Mouse (Mus musculus) adrenal gland, adult 8-10 months (tissue): ENCODE results near the gene Tmem26. TPM values are rescaled to one million over a fixed set of nuclear protein-coding genes. Genes with fewer than 3 reads are reported as not detected.

Source experiments
- DNase-seq: peaks from one replicate; pipeline ENCODE4 v3.0.0; 2022
- total RNA-seq, 4 experiments: library from RNA; stranded (reverse); gene quantifications; 2 replicates each; pipeline ENCODE4 v1.2.4; 2022

Gene Tmem26
- total RNA-seq, 4 experiments from 2014 or later = 4.1 to 7.1 (median 5.8) TPM

DNA sequence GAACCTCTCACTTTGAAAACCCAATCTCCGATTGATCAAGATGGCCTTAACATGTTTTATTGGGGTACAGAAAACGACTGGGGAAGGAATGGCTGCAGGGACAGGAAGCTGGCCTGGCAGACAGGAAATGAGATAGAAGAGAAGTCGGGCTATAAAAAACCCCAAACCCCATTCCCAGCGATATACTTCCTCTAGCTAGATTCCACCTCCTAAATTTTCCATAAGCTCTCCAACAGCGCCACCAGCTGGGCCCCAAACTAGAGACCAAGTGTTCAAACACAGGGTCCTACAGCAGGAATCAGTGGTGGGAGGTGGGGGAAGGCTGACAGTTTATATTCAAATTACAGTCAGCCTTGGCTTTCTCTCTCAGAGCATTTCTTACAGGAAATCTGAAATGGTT, 35.8 kb downstream of the Tmem26 start:
- peak; percentile 32 for DNase-seq

DNA sequence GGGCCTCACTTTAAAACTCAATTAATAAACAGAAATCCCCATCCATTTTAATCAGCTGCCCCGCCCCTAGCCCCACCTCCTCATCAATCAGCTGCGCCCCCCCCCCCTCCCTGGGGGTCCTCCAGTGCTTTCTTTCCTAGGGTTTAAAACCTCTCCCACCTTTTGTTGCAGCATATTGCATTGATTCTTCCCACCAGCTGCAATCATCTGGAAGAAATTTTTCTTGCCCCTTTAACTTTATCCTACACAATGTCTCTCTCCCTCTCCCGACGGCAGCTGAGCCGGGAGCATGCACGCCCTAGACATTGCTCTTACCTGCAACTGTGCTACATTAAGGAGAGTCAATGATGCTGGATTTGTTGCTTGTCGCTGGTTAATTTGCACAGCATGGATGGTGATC, 36.3 kb downstream of the Tmem26 start:
- no peak for DNase-seq

DNA sequence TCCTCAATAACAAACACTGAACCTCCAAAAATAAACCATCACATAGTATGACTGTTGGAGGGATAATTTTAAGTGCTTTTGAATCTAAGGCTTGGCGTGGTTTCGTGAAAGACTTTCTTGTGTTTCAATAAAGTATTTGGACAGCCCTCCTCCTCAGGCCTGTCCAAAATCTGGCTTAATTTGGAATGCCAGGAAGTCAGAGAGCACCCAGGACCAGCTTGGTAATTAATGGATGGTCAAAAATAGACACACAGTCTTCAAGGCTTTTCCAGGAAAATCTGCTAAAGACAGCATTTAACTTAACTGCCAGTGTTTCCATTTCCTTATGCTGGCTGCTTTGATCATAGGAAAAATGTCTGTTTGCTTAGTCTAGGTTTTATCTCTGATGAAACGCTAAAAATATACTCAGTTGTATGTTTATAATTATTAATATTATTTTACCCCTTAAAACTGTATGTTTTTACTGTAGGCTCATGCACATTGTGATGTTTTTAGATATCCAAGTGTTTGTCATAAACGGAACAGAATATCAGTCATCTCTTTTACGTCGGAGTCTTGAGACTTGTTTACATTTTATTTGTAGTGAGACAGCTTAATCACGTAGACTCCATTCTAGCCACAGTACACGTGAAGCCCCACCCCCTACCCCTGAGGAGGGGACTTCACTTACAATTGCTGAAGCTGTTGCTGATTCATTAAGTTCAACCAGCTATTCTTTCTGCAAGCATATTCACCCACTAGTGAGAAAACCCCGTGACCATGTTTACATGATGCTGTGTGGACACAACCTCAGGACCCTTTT, 57.8 kb downstream of the Tmem26 start:
- no peak for DNase-seq

DNA sequence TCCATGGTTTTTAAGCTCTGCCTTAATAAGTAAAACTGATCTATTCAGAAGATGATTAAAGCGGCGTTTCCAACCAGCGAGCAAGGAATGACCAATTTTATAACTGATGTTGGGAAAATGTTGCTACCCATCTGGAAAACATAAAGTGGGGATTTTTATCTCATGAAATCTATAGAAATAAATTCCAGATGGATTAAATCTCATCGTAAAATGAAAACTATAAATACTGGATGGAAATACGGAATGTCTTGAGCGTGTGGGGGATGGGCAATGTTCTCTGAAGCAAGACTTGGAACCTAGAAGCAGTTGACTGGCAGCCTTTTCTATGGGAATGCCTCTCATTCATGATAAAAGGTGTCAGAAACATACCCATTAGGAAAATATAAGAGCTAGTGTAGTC, 59.3 kb downstream of the Tmem26 start:
- DNase-seq = no peak

DNA sequence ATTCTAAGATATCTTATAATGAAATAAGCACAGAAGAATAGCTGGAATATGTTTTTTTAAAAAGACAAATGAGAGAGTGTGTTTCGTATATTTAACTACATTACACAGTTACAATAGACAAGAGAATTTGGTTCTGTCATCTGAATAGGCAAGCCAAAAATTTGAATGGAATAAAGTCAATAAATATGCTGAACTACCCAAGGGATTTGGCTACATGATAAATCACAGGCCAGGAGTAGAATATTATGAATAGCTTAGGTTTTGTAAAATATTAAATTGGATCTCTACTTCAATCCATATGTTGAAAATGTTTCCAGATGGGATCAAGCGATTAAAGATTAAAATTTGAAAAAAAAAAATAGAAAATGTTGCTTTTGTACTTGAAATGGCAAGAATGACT, 60.4 kb downstream of the Tmem26 start:
- DNase-seq = no peak

GRCm38 (mm10) chr10:68784463-68784862, 61.0 kb downstream of the Tmem26 start:
- no peak for DNase-seq

DNA sequence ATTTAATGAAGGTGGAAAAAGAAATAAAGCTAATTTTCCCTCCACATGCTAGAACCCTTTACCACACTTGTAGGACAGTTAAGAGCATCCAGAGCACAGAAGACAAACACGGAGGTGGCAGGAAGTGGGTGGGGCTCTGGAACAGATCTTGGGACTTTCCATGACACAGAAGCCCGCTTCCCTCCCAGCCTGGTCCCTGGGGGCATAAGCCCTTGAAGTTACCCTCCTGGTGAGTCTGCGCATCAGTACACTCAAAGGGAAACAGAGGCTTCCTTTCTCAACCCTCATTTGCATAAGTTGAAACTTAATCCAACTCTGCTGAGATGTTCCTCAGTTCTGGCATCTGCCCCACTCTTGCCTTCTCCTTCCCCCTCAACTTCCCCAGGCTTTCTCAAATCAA, 72.0 kb downstream of the Tmem26 start:
- peak; percentile 34 for DNase-seq

DNA sequence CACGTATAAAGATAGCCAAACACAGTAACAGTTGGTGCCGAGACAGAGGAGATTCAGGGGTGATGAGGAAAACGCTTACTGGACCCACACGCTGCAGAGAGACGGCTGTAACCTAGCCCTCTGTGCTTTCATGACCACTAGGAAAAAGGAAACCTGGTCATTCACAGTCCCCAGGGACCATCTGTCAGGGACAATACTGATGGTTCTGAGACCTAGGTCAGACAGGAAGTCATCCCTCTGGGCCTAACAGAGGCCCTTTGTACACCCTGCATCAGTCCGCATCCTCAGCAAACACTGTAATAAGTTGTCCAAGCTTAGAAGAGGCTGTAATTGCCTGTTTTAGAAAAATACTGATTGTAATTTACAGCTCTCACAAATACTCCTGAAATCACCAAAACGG, 76.4 kb downstream of the Tmem26 start:
- peak; percentile 23 for DNase-seq

GRCm38 (mm10) chr10:68800339-68800738, 76.9 kb downstream of the Tmem26 start:
- no peak for DNase-seq

DNA sequence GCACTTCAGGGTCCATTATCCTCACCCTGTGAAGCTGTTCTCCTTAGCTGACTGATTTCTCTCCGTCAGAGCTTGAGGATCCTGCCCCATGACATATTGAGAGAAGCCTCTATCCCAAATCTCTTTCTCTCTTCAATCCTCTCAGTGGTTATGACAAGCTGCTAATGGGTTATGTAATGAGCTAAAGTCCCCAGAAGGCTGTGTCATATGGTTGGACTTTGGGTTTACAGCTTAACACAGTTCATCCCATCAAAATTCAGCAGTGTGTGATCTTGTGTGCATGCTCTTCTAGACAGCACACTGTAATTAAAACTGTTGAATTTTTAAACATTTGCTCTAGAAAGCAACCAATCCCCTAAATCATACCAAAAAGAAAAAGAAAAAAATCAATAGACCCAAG, 82.9 kb downstream of the Tmem26 start:
- no peak for DNase-seq

GRCm38 (mm10) chr10:68810958-68811357, 87.5 kb downstream of the Tmem26 start:
- no peak for DNase-seq

GRCm38 (mm10) chr10:68812699-68813098, 89.3 kb downstream of the Tmem26 start:
- no peak for DNase-seq

DNA sequence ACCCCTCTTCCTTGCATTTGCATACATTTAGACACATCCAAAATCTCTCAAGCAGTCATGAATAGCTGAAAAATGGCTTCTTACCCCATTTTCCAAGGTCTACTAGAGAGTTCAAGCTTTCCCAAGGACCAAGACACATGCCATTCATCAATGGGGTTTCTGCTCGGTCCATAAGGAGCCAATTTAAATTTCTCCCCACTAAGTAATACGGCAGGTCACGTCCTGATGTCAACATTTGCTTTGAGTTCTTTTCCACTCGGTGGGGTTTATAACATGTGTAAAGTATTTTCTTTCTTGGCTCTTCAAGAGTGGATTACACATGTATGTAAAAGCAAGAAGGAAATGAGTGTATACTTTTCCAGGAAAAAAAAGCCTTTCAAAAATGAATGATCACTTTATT, 93.8 kb downstream of the Tmem26 start:
- no peak for DNase-seq

GRCm38 (mm10) chr10:68818065-68818759, 94.8 kb downstream of the Tmem26 start:
- no peak for DNase-seq

DNA sequence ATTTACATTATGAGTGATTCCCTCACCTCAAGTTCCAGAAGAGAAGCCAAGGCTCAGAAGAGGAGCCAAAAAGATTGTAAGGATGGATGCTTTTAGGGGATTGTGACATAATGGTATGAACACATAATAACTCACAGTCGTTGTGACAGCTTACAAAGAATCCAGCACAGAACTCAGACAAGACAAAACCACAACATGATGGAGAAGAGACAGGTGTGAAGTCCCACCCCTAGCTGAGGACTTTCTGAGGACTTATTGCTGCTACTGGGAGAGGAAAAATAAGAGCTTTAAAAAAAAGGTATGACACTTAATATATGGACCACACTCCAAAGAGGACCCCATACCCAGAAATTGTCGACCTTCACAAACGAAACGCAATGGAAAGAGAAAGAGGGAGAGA, 101.1 kb downstream of the Tmem26 start:
- DNase-seq = no peak

Other genes starting within 250 kb of the Tmem26 start
- gene Cabcoco1, start 181.8 kb upstream of the Tmem26 start, total RNA-seq = 1 to 10 TPM; 3.1 to 5.6 (median 4.0) TPM